Mouse (Mus musculus) gastrocnemius, postnatal 14 days (tissue): Measurements from ENCODE around the gene Klf13. TPM values are rescaled to one million over a fixed set of nuclear protein-coding genes. Genes with fewer than 3 reads are reported as not detected.

Experiments used
- DNase-seq: peaks from one replicate; pipeline ENCODE4 v3.0.0; 2021; ENCODE audit warnings: mixed read lengths
- intact Hi-C: fragments of 180-260 bp; cut with DNase I; formaldehyde crosslinking; loops from one replicate; pipeline ENCODE4 v1.15.1; 2025; ENCODE audit warnings: low total_unique reads
- total RNA-seq, 2 experiments: library from RNA; stranded (reverse); gene quantifications; 2 replicates each; pipeline ENCODE4 v1.2.3; 2021

Klf13 gene
- total RNA-seq, 2 experiments from 2014 or later: 42.5 to 65.2 TPM

DNA sequence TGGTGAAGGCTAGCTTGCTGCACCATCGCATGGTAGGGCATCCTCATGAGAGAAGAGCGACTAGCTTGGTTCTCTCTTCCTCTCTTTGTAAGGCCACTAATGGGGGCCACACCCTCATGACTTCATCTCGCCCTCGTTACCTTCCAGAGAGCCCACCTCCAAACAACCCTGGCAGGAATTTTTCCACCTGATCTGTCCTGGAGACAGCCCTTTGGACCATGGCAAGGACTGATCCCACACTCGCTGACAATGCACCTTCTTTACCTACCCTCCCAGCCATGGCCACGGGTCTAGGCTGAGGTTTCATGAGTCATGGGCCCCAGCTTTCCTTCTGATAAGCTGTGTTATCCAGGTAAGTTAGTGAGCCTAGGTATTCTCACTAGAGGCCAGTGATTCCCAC lies 77.6 kb downstream of the Klf13 start:
- intact Hi-C loops: no loop called here
- no peak for DNase-seq

DNA sequence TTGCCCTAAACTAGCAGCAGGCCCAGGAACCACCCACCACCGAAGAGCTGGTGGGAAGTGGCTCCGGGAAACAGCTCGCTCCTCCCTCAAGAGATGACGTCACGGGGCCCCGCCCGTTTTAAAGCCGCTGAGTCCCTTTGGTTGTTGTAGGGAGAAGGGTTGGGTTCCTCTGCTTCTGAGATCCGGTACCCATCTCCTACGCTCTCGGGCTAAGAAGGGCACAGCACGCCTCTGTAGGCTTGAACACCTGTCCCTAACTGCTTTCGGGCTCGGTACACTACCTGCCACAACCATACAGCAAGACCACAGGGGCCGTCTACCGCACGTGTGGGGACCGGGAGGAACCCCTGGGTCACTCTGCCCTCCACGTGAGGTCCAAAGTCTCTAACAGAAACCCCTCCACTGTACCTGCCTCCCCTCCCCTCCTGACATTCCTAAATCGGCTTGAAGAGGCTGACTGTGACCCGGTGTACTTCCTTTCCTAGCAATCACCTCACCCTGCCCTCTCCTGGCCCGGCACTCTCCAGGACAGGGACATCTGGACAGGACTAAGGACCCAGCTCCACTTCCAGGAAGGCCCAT lies 80.1 kb downstream of the Klf13 start:
- DNase-seq: peak; percentile 87
- intact Hi-C loops: loop anchor here (5.0 to 10.0 kb wide), 2 partner anchors 74 to 296 kb away; partner anchors contain the start of gene Trpm1

DNA sequence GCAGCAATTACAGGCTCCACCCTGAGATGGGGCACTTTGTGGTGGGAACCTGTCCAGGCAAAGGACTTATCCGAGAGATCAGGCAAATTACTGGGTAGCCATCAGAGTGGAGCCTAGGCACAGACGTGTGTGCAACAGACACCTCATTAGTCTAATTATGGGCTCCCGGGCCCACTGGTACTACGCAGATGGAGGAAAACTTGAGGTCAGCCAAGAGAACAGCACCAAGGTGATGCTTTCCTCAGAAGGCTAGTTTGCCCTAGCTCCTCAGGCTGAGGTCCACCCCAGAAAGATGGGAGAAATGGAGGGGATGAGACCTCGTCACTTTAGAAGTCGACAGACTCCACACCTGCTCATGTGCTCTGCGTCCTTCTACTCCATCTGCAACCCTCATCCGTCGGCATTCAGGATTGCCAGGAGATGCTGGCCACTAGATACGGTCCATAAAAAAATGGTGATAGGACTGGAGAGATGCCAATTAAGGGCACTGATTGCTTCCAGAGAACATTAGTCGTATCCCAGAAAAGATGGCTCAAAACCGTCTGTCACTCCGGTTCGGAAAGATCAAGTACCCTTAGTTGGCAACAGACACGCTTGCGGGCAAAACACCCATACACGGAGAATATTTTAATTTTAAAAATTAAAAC lies 80.8 kb downstream of the Klf13 start:
- no peak for DNase-seq
- intact Hi-C loops: loop anchor here (5.0 to 10.0 kb wide), 2 partner anchors 74 to 297 kb away; partner anchors contain the start of gene Trpm1

DNA sequence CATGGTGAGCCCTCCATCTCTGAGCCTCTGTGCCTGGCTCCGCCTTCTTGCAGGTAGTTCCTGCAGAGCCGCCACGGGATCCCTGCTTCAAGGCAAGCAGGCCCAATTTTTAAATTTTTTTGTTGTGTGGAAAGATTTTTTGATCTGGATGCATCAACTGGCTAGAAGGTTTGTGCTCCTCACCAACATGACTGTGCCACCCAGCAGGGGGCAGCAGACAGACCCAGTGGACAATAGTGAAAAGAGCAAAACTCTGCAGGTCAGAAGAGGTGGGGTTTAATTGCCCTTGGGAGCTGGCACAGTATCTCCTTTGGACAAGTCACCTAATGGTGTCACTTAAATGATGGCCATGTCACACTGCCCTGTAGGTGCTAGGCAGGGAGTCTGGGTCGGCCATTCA lies 83.4 kb downstream of the Klf13 start:
- intact Hi-C loops: loop anchor here (5.0 to 10.0 kb wide), 2 partner anchors 77 to 300 kb away; partner anchors contain the start of gene Trpm1
- peak; percentile 83 for DNase-seq

DNA sequence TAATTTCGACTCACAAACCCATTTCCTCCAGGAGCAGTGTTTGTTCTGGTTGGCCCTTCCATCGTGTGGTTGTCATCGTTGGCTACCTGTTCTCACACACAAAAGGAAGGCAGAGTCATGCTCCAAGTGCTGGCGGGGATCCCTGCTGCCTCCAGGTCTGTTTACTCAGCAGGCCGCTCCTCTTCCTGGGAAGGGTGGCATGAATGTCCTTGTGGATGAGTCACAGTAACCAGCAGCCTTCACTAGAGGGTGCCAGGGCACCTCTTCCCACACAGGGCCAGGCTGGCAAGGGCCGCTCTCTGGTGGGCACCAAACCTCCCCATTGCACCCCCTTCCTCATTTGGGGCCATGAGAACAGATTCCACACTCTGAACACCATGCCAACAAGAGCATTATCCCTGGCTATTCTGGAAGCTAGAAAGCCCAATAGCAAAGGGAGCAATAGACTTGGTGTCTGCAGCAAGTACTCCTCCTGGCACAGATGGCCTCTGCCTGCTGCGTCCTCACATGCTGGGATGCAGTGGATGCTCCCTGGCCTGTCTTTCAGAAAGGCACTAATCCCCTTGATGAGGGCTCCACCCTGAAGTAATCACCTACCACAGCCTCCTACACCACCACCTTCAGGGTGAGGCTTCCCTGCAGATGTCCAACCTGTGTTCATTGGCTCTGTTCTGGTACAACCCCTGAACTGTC lies 86.7 kb downstream of the Klf13 start:
- intact Hi-C loops: loop anchor here (5.0 to 10.0 kb wide), 2 partner anchors 215 to 303 kb away; partner anchors contain the start of gene Trpm1
- DNase-seq: no peak

Other genes starting within 250 kb of the Klf13 start
- gene E030018B13Rik, start 22.1 kb downstream of the Klf13 start, total RNA-seq: not detected
- gene Trpm1, start 214.9 kb upstream of the Klf13 start, total RNA-seq: under 1 TPM; 0.51 to 0.78 TPM